Mouse (Mus musculus) kidney, embryonic 14.5 days (tissue): ENCODE results near the gene Pde2a. TPM values are rescaled to one million over a fixed set of nuclear protein-coding genes. Genes with fewer than 3 reads are reported as not detected.

Experiments used
- ATAC-seq: fragments of 200-750 bp; cut with Nextera tagmentation; 2 replicates; pipeline ENCODE4 v1.8.0; 2017; ENCODE audit warnings: moderate number of reproducible peaks, mild to moderate bottlenecking, moderate TSS enrichment, moderate library complexity; ENCODE audit not compliant: low FRiP score, low TSS enrichment
- H3K27ac ChIP-seq: fragments of 300-500 bp; sonication (generic); 2 replicates; pipeline ENCODE4 v1.5.1; 2014; ENCODE audit warnings: low read depth, mild to moderate bottlenecking, low read length, moderate library complexity, mixed read lengths
- H3K27me3 ChIP-seq: fragments of 300-500 bp; sonication (generic); 2 replicates; pipeline ENCODE4 v1.6.1; 2014; ENCODE audit warnings: mild to moderate bottlenecking, low read length; ENCODE audit not compliant: control insufficient read depth, insufficient read depth
- H3K36me3 ChIP-seq: fragments of 300-500 bp; sonication (generic); 2 replicates; pipeline ENCODE4 v1.6.1; 2014; ENCODE audit warnings: low read length, mixed read lengths; ENCODE audit not compliant: control insufficient read depth, insufficient read depth
- H3K4me1 ChIP-seq: fragments of 300-500 bp; sonication (generic); 2 replicates; pipeline ENCODE4 v1.6.1; 2014; ENCODE audit warnings: low read length, mixed read lengths; ENCODE audit not compliant: control insufficient read depth, insufficient read depth
- H3K4me2 ChIP-seq: fragments of 300-500 bp; sonication (generic); replicated peaks from 2 replicates; pipeline ENCODE4 v1.6.1; 2014; ENCODE audit warnings: low read depth, mild to moderate bottlenecking, low read length
- H3K4me3 ChIP-seq: fragments of 300-500 bp; sonication (generic); 2 replicates; pipeline ENCODE4 v1.5.1; 2014; ENCODE audit warnings: mild to moderate bottlenecking, low read length
- H3K9ac ChIP-seq: fragments of 300-500 bp; sonication (generic); 2 replicates; pipeline ENCODE4 v1.6.1; 2014; ENCODE audit warnings: low read depth, mild to moderate bottlenecking, low read length, moderate library complexity
- H3K9me3 ChIP-seq: fragments of 300-500 bp; sonication (generic); 2 replicates; pipeline ENCODE4 v1.6.1; 2016; ENCODE audit warnings: low read length; ENCODE audit not compliant: control insufficient read depth
- WGBS: fragments of 180-500 bp; shearing (Covaris S2); extraction: QIAGEN DNeasy Blood & Tissue Kit; methylation state at CpG from one replicate; pipeline ENCODE4 v1.1.7; 2014; 5-methylcytosine and 5-hydroxymethylcytosine counted together
- polyA plus RNA-seq: library from polyadenylated mRNA; unstranded; fragments of >200 nt; fragmentation: Nextera tagmentation; extraction: Ambion mirVana; gene quantifications from 2 replicates; pipeline ENCODE4 v1.2.1, GENCODE M21; 2014

Gene Pde2a
- polyA plus RNA-seq, 1 experiment from 2014 or later: 16.4 TPM

- no peak overlapping the region for H3K4me3 ChIP-seq
- H3K27ac ChIP-seq: no peak overlapping the region
- H3K36me3 ChIP-seq: no peaks in the 10 kb centered on the region
- H3K4me1 ChIP-seq: no peaks in the 10 kb centered on the region
- no peaks in the 10 kb centered on the region for H3K27me3 ChIP-seq
- no peak overlapping the region for H3K9ac ChIP-seq
- 64% methylated on average over 6 of the region's 6 CpGs for WGBS
- ATAC-seq: no peak
- H3K4me2 ChIP-seq: no peak overlapping the region
- H3K9me3 ChIP-seq: no peaks in the 10 kb centered on the region
Observed at GRCm38 (mm10) chr7:101516460-101516859, 95.0 kb downstream of the Pde2a start.

- 65% methylated on average over 1 of the region's 1 CpGs for WGBS
- H3K27me3 ChIP-seq: no peaks in the 10 kb centered on the region
- H3K9ac ChIP-seq: no peak overlapping the region
- H3K4me1 ChIP-seq: no peaks in the 10 kb centered on the region
- ATAC-seq: no peak
- H3K27ac ChIP-seq: no peak overlapping the region
- H3K36me3 ChIP-seq: no peaks in the 10 kb centered on the region
- H3K4me2 ChIP-seq: no peak overlapping the region
- no peak overlapping the region for H3K4me3 ChIP-seq
- H3K9me3 ChIP-seq: no peaks in the 10 kb centered on the region
Observed at GRCm38 (mm10) chr7:101521696-101522095, 100.2 kb downstream of the Pde2a start.

GRCm38 (mm10) chr7:101523205-101523604 lies 101.7 kb downstream of the Pde2a start:
- ATAC-seq: no peak
- Histone ChIP-seq H3K9ac (no peak overlapping the region), H3K27me3 (no peaks in the 10 kb centered on the region), H3K4me3 (no peak overlapping the region), H3K9me3 (no peaks in the 10 kb centered on the region), H3K36me3 (no peaks in the 10 kb centered on the region), H3K27ac (no peak overlapping the region), H3K4me2 (no peak overlapping the region), H3K4me1 (no peaks in the 10 kb centered on the region)
- 85% methylated on average over 2 of the region's 2 CpGs for WGBS

GRCm38 (mm10) chr7:101526484-101526883 lies 105.0 kb downstream of the Pde2a start:
- no peak for ATAC-seq
- 52% methylated on average over 7 of the region's 7 CpGs for WGBS

GRCm38 (mm10) chr7:101534428-101534827 lies 112.9 kb downstream of the Pde2a start:
- Histone ChIP-seq H3K4me2 (no peak overlapping the region), H3K4me1 (peaks cover 5% of the 10 kb centered on the region; the same call in 1 of the 2 replicates), H3K9ac (no peak overlapping the region), H3K36me3 (no peaks in the 10 kb centered on the region), H3K9me3 (no peaks in the 10 kb centered on the region), H3K4me3 (no peak overlapping the region), H3K27me3 (no peaks in the 10 kb centered on the region), H3K27ac (no peak overlapping the region)
- WGBS: 24% methylated on average over 5 of the region's 5 CpGs
- no peak for ATAC-seq

More at GRCm38 (mm10) chr7:101526484-101526883, 105.0 kb downstream of the Pde2a start:
- Histone ChIP-seq H3K4me1 (no peaks in the 10 kb centered on the region), H3K27me3 (no peaks in the 10 kb centered on the region), H3K4me2 (no peak overlapping the region), H3K9me3 (no peaks in the 10 kb centered on the region), H3K9ac (no peak overlapping the region), H3K27ac (no peak overlapping the region), H3K36me3 (no peaks in the 10 kb centered on the region), H3K4me3 (no peak overlapping the region)

- ATAC-seq: no peak
- 75% methylated on average over 10 of the region's 10 CpGs for WGBS
- no peaks in the 10 kb centered on the region for H3K36me3 ChIP-seq
- no peak overlapping the region for H3K4me2 ChIP-seq
- no peak overlapping the region for H3K9ac ChIP-seq
- H3K27me3 ChIP-seq: no peaks in the 10 kb centered on the region
- H3K4me3 ChIP-seq: no peak overlapping the region
- H3K9me3 ChIP-seq: no peaks in the 10 kb centered on the region
- peaks cover 5% of the 10 kb centered on the region; the same call in 1 of the 2 replicates for H3K4me1 ChIP-seq
- H3K27ac ChIP-seq: no peak overlapping the region
Observed at GRCm38 (mm10) chr7:101535102-101535501, 113.6 kb downstream of the Pde2a start.

- 77% methylated on average over 5 of the region's 5 CpGs for WGBS
- no peak overlapping the region for H3K9ac ChIP-seq
- H3K9me3 ChIP-seq: no peaks in the 10 kb centered on the region
- H3K4me3 ChIP-seq: no peak overlapping the region
- no peaks in the 10 kb centered on the region for H3K27me3 ChIP-seq
- H3K27ac ChIP-seq: no peak overlapping the region
- peaks cover 5% of the 10 kb centered on the region; the same call in 1 of the 2 replicates for H3K4me1 ChIP-seq
- no peak for ATAC-seq
- H3K36me3 ChIP-seq: no peaks in the 10 kb centered on the region
- H3K4me2 ChIP-seq: no peak overlapping the region
Observed at GRCm38 (mm10) chr7:101535517-101535916, 114.0 kb downstream of the Pde2a start.

- Histone ChIP-seq H3K9me3 (no peaks in the 10 kb centered on the region), H3K4me1 (peaks cover 5% of the 10 kb centered on the region; the same call in 1 of the 2 replicates), H3K4me3 (no peak overlapping the region), H3K27me3 (no peaks in the 10 kb centered on the region), H3K27ac (no peak overlapping the region), H3K4me2 (no peak overlapping the region), H3K9ac (no peak overlapping the region), H3K36me3 (no peaks in the 10 kb centered on the region)
- ATAC-seq: no peak
- 57% methylated on average over 8 of the region's 8 CpGs for WGBS
Observed at GRCm38 (mm10) chr7:101537541-101537940, 116.0 kb downstream of the Pde2a start.

- Histone ChIP-seq H3K4me1 (peaks cover 5% of the 10 kb centered on the region; the same call in 1 of the 2 replicates), H3K9me3 (no peaks in the 10 kb centered on the region), H3K27ac (no peak overlapping the region), H3K4me2 (peak overlapping the region; percentile 23; the same call in 1 of the 2 replicates), H3K4me3 (no peak overlapping the region), H3K9ac (no peak overlapping the region), H3K36me3 (no peaks in the 10 kb centered on the region), H3K27me3 (no peaks in the 10 kb centered on the region)
- 36% methylated on average over 14 of the region's 14 CpGs for WGBS
- 0 out of 2 replicates have a peak, but pooled peaks have one; percentile 12 for ATAC-seq
Observed at GRCm38 (mm10) chr7:101538141-101538933, 116.8 kb downstream of the Pde2a start.
